Mouse (Mus musculus) CD4-positive, CD25-positive, alpha-beta regulatory T cell, adult 9 weeks (primary cell): Measurements from ENCODE around the gene Adm2. TPM values are rescaled to one million over a fixed set of nuclear protein-coding genes. Genes with fewer than 3 reads are reported as not detected.

Experiments
- polyA plus RNA-seq: library from polyadenylated mRNA; unstranded; fragments of 100-300 nt; shearing (Covaris generic); gene quantifications from one replicate; pipeline ENCODE4 v1.2.1, GENCODE M21; 2017

The Adm2 gene
- polyA plus RNA-seq: not detected

GRCm38 (mm10) chr15:89322670-89323522 is at the start of gene Adm2:
Gene Adm2 (plus strand): TSS chr15:89322720.

GRCm38 (mm10) chr15:89315190-89315731 is 7.3 kb upstream of the Adm2 start, which contains the start of gene Sbf1:
Gene Sbf1 (minus strand): TSS chr15:89315311.

GRCm38 (mm10) chr15:89334271-89334670 is 11.8 kb downstream of the Adm2 start, which contains the start of gene Miox:
Gene Miox (plus strand): TSS chr15:89334398.

GRCm38 (mm10) chr15:89355241-89356187 is 33.0 kb downstream of the Adm2 start, which contains the start of the genes Lmf2 and Ncaph2:
Gene Lmf2 (minus strand): TSS chr15:89355659.
Gene Ncaph2 (plus strand): TSS chr15:89355719.

GRCm38 (mm10) chr15:89373762-89374248 is 51.3 kb downstream of the Adm2 start, which contains the start of gene Sco2:
Gene Sco2 (minus strand): TSS chr15:89373846.

Other genes starting within 250 kb of the Adm2 start
- 48.7 TPM for gene Trabd, start 247.6 kb upstream of the Adm2 start, polyA plus RNA-seq
- gene Selenoo, start 233.6 kb upstream of the Adm2 start, polyA plus RNA-seq: 4.5 TPM
- 34.3 TPM for gene Tubgcp6, start 199.6 kb upstream of the Adm2 start, polyA plus RNA-seq
- gene Hdac10, start 194.0 kb upstream of the Adm2 start, polyA plus RNA-seq: 65.7 TPM
- 5.4 TPM for gene Mapk12, start 182.0 kb upstream of the Adm2 start, polyA plus RNA-seq
- 46.0 TPM for gene Mapk11, start 173.1 kb upstream of the Adm2 start, polyA plus RNA-seq
- 4.4 TPM for gene Plxnb2, start 141.9 kb upstream of the Adm2 start, polyA plus RNA-seq
- gene Dennd6b, start 126.2 kb upstream of the Adm2 start, polyA plus RNA-seq: 30.5 TPM
- gene Ppp6r2, start 111.2 kb upstream of the Adm2 start, polyA plus RNA-seq: 5.8 TPM
- 66.9 TPM for gene Sbf1, start 7.4 kb upstream of the Adm2 start, polyA plus RNA-seq
- gene Miox, start 11.7 kb downstream of the Adm2 start, polyA plus RNA-seq: not detected
- gene Lmf2, start 32.9 kb downstream of the Adm2 start, polyA plus RNA-seq: 75.3 TPM
- 203 TPM for gene Ncaph2, start 33.0 kb downstream of the Adm2 start, polyA plus RNA-seq
- 6.0 TPM for gene Sco2, start 51.1 kb downstream of the Adm2 start, polyA plus RNA-seq
- 0.57 TPM for gene Tymp, start 54.3 kb downstream of the Adm2 start, polyA plus RNA-seq
- 0.92 TPM for gene Odf3b, start 56.6 kb downstream of the Adm2 start, polyA plus RNA-seq
- gene Klhdc7b, start 62.2 kb downstream of the Adm2 start, polyA plus RNA-seq: 0.25 TPM
- gene Syce3, start 87.8 kb downstream of the Adm2 start, polyA plus RNA-seq: not detected
- gene Cpt1b, start 103.1 kb downstream of the Adm2 start, polyA plus RNA-seq: 0.32 TPM
- 8.6 TPM for gene C730034F03Rik, start 106.9 kb downstream of the Adm2 start, polyA plus RNA-seq
- gene Gm44502, start 107.0 kb downstream of the Adm2 start, polyA plus RNA-seq: not detected
- gene Chkb, start 107.2 kb downstream of the Adm2 start, polyA plus RNA-seq: 104 TPM
- 0.10 TPM for gene Mapk8ip2, start 131.2 kb downstream of the Adm2 start, polyA plus RNA-seq
- 27.1 TPM for gene Arsa, start 154.7 kb downstream of the Adm2 start, polyA plus RNA-seq
- not detected for gene Shank3, start 176.9 kb downstream of the Adm2 start, polyA plus RNA-seq
- gene Acr, start 245.6 kb downstream of the Adm2 start, polyA plus RNA-seq: not detected